Mouse (Mus musculus) heart, embryonic 11.5 days (tissue): Measurements from ENCODE around the gene Skap1. TPM values are rescaled to one million over a fixed set of nuclear protein-coding genes. Genes with fewer than 3 reads are reported as not detected.
A peak's percentile ranks its signal among the peaks of the same experiment; 100 is the strongest.

ENCODE experiments used
- ATAC-seq: fragments of 200-750 bp; cut with Nextera tagmentation; replicated peaks from 2 replicates; pipeline ENCODE4 v1.8.0; 2017; ENCODE audit warnings: moderate library complexity; ENCODE audit not compliant: insufficient number of reproducible peaks, low FRiP score, low TSS enrichment
- H3K27ac ChIP-seq: fragments of 300-500 bp; sonication (generic); 2 replicates; pipeline ENCODE4 v1.5.1; 2014; ENCODE audit warnings: mild to moderate bottlenecking, low read depth, low read length
- H3K27me3 ChIP-seq: fragments of 300-500 bp; sonication (generic); 2 replicates; pipeline ENCODE4 v1.6.1; 2014; ENCODE audit warnings: mild to moderate bottlenecking, low read length, mixed read lengths; ENCODE audit not compliant: control insufficient read depth, insufficient read depth
- H3K36me3 ChIP-seq: fragments of 300-500 bp; sonication (generic); 2 replicates; pipeline ENCODE4 v1.6.1; 2014; ENCODE audit warnings: mild to moderate bottlenecking, low read length, moderate library complexity, mixed read lengths; ENCODE audit not compliant: control insufficient read depth, insufficient read depth
- H3K4me1 ChIP-seq: fragments of 300-500 bp; sonication (generic); 2 replicates; pipeline ENCODE4 v1.6.1; 2014; ENCODE audit warnings: low read length; ENCODE audit not compliant: control insufficient read depth, insufficient read depth
- H3K4me2 ChIP-seq: fragments of 300-500 bp; sonication (generic); 2 replicates; pipeline ENCODE4 v1.6.1; 2014; ENCODE audit warnings: mild to moderate bottlenecking, moderate library complexity
- H3K4me3 ChIP-seq: fragments of 300-500 bp; sonication (generic); 2 replicates; pipeline ENCODE4 v1.5.1; 2014; ENCODE audit warnings: low read depth, low read length
- H3K9ac ChIP-seq: fragments of 300-500 bp; sonication (generic); 2 replicates; pipeline ENCODE4 v1.6.1; 2014; ENCODE audit warnings: mild to moderate bottlenecking, low read depth, low read length, moderate library complexity
- H3K9me3 ChIP-seq: fragments of 300-500 bp; sonication (generic); replicated peaks from 2 replicates; pipeline ENCODE4 v1.6.1; 2016; ENCODE audit warnings: low read length; ENCODE audit not compliant: control insufficient read depth
- WGBS: fragments of 180-500 bp; shearing (Covaris S2); extraction: QIAGEN DNeasy Blood & Tissue Kit; methylation state at CpG from one replicate; pipeline ENCODE4 v1.1.7; 2014; ENCODE audit not compliant: insufficient replicate concordance; 5-methylcytosine and 5-hydroxymethylcytosine counted together
- polyA plus RNA-seq: library from polyadenylated mRNA; unstranded; fragments of >200 nt; fragmentation: Nextera tagmentation; extraction: Ambion mirVana; gene quantifications from 2 replicates; pipeline ENCODE4 v1.2.1, GENCODE M21; 2014

Skap1 gene
- polyA plus RNA-seq, 1 experiment from 2014 or later = 0.46 TPM

DNA sequence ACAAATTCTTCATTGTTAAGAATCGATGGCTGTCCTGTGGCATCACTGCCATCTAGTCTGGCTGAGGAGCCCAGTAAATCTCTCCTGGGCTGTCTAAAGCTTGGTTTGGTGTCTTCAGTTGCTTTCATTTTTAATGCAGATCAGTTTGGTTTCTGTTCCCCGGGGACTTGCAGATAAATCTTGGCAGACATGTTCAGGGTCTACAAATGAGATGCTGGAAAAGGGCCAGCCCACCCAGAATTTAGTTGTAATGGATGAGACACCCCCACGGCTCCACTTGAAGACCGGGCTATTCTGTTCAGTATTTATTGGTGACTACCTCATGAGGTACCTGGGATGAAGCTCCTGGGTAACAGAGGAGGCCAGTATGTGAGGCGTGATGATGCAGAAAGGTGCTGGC, 265.9 kb downstream of the Skap1 start:
- no peak overlapping the region for H3K27ac ChIP-seq
- WGBS = 76% methylated on average over 5 of the region's 5 CpGs
- H3K4me3 ChIP-seq = no peak overlapping the region
- no peaks in the 10 kb centered on the region for H3K9me3 ChIP-seq
- no peaks in the 10 kb centered on the region; the same call in 1 of the 2 replicates for H3K27me3 ChIP-seq
- ATAC-seq = no peak
- no peaks in the 10 kb centered on the region for H3K36me3 ChIP-seq
- H3K4me2 ChIP-seq = no peak overlapping the region
- H3K4me1 ChIP-seq = no peaks in the 10 kb centered on the region
- H3K9ac ChIP-seq = no peak overlapping the region

DNA sequence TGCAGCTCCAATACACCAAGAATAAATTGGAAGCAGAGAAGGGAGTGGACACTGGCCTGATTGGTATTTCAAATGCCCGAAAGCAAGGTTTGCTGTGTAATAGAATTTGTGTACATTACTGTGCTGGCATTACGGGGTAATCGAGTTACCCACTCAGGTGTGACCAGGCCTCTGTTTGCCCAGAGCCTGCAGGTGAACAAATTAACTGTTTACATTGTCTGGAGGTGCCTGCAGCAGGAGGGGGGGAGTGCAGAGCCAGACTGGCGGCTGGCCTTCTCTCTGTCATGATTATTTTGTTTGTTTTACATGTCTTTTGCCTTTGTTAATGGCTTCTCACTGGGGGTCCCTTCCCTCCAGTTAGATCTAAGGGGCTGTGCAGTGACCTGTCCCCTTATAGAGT, 268.3 kb downstream of the Skap1 start:
- no peaks in the 10 kb centered on the region for H3K9me3 ChIP-seq
- WGBS = 68% methylated on average over 4 of the region's 4 CpGs
- peaks cover 7% of the 10 kb centered on the region; the same call in 1 of the 2 replicates for H3K27me3 ChIP-seq
- ATAC-seq = no peak
- no peak overlapping the region for H3K4me3 ChIP-seq
- H3K9ac ChIP-seq = no peak overlapping the region
- 0 out of 2 replicates have a peak, but pooled peaks cover 3% of the 10 kb centered on the region for H3K4me1 ChIP-seq
- no peaks in the 10 kb centered on the region for H3K36me3 ChIP-seq
- H3K27ac ChIP-seq = no peak overlapping the region
- H3K4me2 ChIP-seq = no peak overlapping the region

DNA sequence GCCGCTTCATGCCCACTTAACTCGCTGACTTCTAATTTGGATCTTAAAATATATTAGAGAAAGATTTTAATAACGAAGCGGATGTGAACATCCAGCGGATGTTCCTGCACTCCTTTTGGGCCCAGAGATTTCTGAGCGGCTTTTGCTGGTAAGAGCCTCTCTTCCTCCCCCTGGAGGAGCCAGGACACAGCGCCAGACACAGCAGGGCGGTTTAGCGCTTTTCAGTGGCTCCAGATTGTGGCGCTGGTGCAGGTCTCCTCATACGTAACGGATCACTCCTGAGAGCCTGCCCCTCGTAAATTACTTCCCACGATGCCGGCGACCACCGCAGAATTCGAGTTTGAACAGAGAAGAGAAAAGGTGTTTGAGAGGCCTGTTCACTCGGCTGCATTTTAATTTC, 271.5 kb downstream of the Skap1 start:
- peaks cover 10% of the 10 kb centered on the region; the same call in 1 of the 2 replicates for H3K27me3 ChIP-seq
- peak overlapping the region; percentile 54; the same call in 1 of the 2 replicates for H3K9ac ChIP-seq

DNA sequence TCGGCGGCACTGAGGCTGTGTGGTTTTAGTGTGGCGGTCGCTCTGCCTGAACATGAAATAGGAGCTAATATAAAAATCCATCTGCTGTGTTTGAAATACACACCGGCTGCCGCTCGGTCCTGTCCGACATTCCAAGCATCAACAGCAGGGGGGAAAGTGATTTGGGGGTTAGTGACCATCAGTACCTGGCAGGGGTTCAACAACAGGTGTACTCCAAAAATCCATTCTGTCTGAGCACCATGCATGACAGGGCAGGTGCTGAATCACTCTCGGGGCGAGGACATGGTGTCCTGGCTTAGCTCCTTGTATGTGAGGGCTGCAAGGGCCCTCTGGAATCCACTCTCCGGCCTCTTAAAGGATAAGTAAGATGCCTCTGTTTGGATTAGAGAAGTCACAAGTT, 272.0 kb downstream of the Skap1 start:
- H3K9ac ChIP-seq = peak overlapping the region; percentile 40; the same call in 1 of the 2 replicates

More for the DNA sequence above, 271.5 kb downstream of the Skap1 start:
- Histone ChIP-seq H3K4me1 (0 out of 2 replicates have a peak, but pooled peaks cover 3% of the 10 kb centered on the region), H3K4me2 (peak overlapping the region; percentile 65), H3K36me3 (no peaks in the 10 kb centered on the region), H3K4me3 (peak overlapping the region; percentile 35), H3K9me3 (no peaks in the 10 kb centered on the region), H3K27ac (no peak overlapping the region)
- WGBS = 2% methylated on average over 19 of the region's 19 CpGs
- ATAC-seq = no peak

DNA sequence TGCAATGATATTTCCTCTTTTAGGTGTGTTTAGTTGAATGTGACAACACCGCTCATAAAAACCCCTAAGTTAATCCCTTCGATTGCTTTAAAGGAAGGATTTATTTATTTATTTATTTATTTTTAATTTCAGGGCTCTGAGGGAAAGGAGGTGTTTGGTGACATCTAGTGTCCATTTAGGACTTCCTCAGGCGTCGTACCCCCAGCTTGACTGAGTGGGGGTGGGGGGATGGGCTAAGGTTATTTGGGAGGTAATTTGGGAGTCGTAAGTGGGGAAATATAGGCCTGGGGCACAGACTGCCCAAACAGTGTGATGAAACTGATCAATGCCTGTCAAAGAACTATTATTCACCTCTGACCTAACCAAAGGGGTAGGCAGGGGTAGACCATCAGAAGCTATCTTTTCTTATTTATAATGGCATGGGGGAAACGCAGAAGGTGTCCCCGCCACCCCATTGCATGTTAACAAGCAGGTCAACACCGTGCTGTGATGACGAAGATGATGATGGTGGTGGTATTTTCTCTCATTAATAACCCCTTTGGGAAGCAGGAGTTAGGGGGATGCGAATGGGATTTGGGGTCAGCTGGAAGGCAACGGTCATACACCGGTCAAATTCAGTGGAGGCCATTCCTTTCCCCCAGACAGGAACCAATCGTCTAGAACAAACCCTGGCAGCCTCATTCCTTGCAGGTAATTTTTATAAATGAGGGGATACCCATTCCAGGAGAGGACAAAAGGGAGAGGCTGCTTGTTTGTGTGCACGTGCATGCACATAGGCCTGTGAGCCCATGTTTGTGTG, 273.5 kb downstream of the Skap1 start:
- H3K4me1 ChIP-seq = 0 out of 2 replicates have a peak, but pooled peaks cover 3% of the 10 kb centered on the region
- 72% methylated on average over 14 of the region's 14 CpGs for WGBS
- H3K36me3 ChIP-seq = no peaks in the 10 kb centered on the region
- no peaks in the 10 kb centered on the region for H3K9me3 ChIP-seq
- no peak for ATAC-seq
- no peak overlapping the region for H3K4me3 ChIP-seq
- no peak overlapping the region for H3K27ac ChIP-seq
- H3K27me3 ChIP-seq = peaks cover 15% of the 10 kb centered on the region
- H3K4me2 ChIP-seq = no peak overlapping the region
- no peak overlapping the region for H3K9ac ChIP-seq

More for the DNA sequence above, 272.0 kb downstream of the Skap1 start:
- Histone ChIP-seq H3K9me3 (no peaks in the 10 kb centered on the region), H3K27me3 (peaks cover 12% of the 10 kb centered on the region; the same call in 1 of the 2 replicates), H3K27ac (no peak overlapping the region), H3K4me1 (0 out of 2 replicates have a peak, but pooled peaks cover 3% of the 10 kb centered on the region), H3K4me2 (peak overlapping the region; percentile 65), H3K4me3 (peak overlapping the region; percentile 35), H3K36me3 (no peaks in the 10 kb centered on the region)
- WGBS = 16% methylated on average over 11 of the region's 11 CpGs
- no peak for ATAC-seq

DNA sequence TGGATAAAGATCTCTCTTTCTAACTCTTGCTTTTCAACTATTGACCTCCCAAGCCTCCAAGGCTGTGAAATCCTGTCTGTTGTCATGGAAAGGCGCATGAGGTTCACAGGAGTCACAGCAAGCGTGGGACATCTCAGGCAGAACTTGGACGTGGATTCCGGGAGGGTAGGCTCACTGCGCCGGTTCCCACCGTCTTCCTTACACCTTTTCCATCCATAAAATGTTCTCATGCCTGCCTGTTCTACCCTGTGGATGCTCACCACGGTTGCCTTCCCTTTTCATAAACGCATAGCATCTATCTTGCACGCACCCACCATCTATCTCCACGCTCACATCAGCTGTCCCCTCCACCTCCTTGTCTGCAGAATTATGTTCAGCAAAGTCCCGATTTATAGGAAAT, 276.4 kb downstream of the Skap1 start:
- WGBS = 73% methylated on average over 12 of the region's 12 CpGs
- Histone ChIP-seq H3K27me3 (peaks cover 26% of the 10 kb centered on the region), H3K9me3 (no peaks in the 10 kb centered on the region)

DNA sequence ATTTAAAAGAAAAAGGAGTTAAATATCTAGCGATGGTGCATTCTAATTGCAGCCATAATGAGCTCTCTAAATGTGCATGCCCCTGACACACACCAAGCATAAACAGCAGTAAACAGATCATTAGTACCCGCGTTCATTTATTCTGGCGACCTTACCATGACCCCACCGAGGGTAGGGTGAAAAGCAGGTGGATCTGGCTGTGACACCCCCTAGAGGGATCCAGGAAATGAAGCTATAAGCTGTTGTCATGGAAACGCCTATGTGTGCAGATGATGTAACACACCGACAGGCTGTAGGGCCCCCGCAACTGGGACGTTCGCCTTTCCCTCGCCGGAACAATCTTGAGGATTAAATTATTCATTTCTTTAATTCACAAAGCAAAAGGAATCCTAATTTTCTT, 277.6 kb downstream of the Skap1 start:
- H3K4me3 ChIP-seq = no peak overlapping the region
- H3K9me3 ChIP-seq = no peaks in the 10 kb centered on the region
- H3K27me3 ChIP-seq = peaks cover 22% of the 10 kb centered on the region
- no peak overlapping the region for H3K9ac ChIP-seq
- no peaks in the 10 kb centered on the region for H3K4me1 ChIP-seq
- no peak for ATAC-seq
- no peak overlapping the region for H3K4me2 ChIP-seq
- H3K36me3 ChIP-seq = no peaks in the 10 kb centered on the region
- WGBS = 40% methylated on average over 12 of the region's 12 CpGs
- H3K27ac ChIP-seq = no peak overlapping the region

More for the DNA sequence above, 276.4 kb downstream of the Skap1 start:
- Histone ChIP-seq H3K4me2 (no peak overlapping the region), H3K36me3 (no peaks in the 10 kb centered on the region), H3K4me1 (0 out of 2 replicates have a peak, but pooled peaks cover 3% of the 10 kb centered on the region), H3K27ac (no peak overlapping the region), H3K4me3 (no peak overlapping the region), H3K9ac (no peak overlapping the region)
- no peak for ATAC-seq

DNA sequence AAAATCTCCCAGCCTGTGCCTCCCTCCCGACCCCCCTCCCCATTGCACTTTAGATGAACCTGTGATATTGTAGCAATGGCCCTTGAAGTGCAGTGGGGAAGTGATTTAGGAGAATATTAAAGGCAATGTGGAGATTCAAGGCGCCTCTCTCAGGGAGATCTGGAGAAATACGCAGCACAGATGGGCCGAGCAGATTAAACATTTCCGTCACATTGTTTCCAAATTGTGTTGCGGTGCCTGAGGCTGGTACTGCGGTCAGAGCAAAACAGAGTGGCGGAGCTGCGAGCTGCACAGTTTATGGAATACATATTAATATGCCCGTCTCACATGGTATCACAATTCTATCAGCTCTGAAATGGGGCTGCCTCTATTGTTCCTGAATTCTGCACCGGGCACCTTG, 278.6 kb downstream of the Skap1 start:
- Histone ChIP-seq H3K27me3 (peaks cover 20% of the 10 kb centered on the region), H3K4me2 (no peak overlapping the region), H3K4me1 (no peaks in the 10 kb centered on the region), H3K4me3 (no peak overlapping the region), H3K9ac (no peak overlapping the region), H3K36me3 (no peaks in the 10 kb centered on the region), H3K27ac (no peak overlapping the region), H3K9me3 (no peaks in the 10 kb centered on the region)
- WGBS = 73% methylated on average over 11 of the region's 11 CpGs
- ATAC-seq = no peak
